Mouse (Mus musculus): ENCODE results near the gene Tmem269. TPM values are rescaled to one million over a fixed set of nuclear protein-coding genes. Genes with fewer than 3 reads are reported as not detected.
A peak's percentile ranks its signal among the peaks of the same experiment; 100 is the strongest.

Gene Tmem269
- total and polyA plus RNA-seq, 2 experiments from 2014 or later, result 0.30 to 0.37 TPM

DNA sequence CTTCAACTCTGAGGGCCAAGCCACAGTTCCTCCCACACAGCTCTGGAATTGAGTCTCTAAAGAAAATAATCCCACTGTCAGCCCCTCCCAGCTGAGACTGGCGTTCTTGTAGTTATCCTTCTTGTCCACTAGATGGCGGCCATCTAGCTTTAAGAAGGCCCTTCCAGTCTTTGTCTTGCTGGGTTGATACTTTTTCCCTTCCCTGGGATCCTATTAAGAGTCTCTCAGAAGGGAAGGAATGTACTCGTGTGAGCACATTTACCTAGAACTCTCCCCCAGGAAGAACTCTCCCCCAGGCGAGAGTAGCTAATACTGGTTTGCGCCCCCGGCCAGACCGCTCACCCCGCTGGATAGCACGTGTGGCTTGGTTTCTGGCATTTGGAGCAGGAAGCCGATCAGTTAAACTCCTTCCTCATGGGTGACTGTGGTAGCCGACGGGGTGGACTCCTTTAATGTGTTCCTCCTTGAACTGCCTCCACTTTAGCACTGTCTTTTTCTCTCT is 21.2 kb upstream of the Tmem269 start:
- WGBS, result 34% methylated on average over 12 of the region's 12 CpGs
- Histone ChIP-seq H3K9ac (replicated peaks; ENCODE audit: low read length) (no peak overlapping the region), H3K27ac (no peak overlapping the region), H3K4me3 (ENCODE audit: low read length) (no peak overlapping the region), H3K27me3 (ENCODE audit: insufficient read depth, low read length) (no peaks in the 10 kb centered on the region), H3K36me3 (ENCODE audit: insufficient read depth, low read length) (peaks cover 21% of the 10 kb centered on the region), H3K4me2 (ENCODE audit: low read depth, low read length) (no peak overlapping the region), H3K9me3 (ENCODE audit: low read length) (no peaks in the 10 kb centered on the region), H3K4me1 (ENCODE audit: insufficient read depth, low read length) (no peaks in the 10 kb centered on the region)
- ATAC-seq (peak; percentile 67), DNase-seq (ENCODE audit: low spot score) (peak; percentile 89)
- peak; percentile 90 for TF ChIP-seq CTCF (IDR thresholded peaks at IDR 0.05; ENCODE audit: low read depth)

DNA sequence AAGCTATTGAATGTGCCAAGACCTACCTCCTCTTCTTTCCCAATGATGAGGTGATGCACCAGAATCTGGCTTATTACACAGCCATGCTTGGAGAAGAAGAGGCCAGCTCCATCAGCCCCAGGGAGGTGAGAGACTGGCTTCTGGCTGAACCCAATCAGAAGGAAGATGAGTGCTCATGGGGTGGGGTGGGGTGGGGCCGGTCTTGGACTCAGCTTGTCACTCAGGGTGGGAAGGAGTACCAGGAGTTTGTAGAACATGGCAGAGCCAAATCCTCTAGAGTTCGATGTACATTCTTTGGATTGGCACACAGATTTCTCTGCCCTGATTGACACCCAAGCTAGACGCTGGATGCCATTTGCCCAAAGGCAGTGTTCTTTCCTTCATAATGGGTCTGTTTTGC is 20.6 kb upstream of the Tmem269 start:
- Histone ChIP-seq H3K9me3 (ENCODE audit: low read length) (no peaks in the 10 kb centered on the region), H3K9ac (replicated peaks; ENCODE audit: low read length) (no peak overlapping the region), H3K36me3 (ENCODE audit: insufficient read depth, low read length) (peaks cover 16% of the 10 kb centered on the region; the same call in 1 of the 2 replicates), H3K4me2 (ENCODE audit: low read depth, low read length) (no peak overlapping the region), H3K27ac (no peak overlapping the region), H3K4me3 (ENCODE audit: low read length) (no peak overlapping the region), H3K4me1 (ENCODE audit: insufficient read depth, low read length) (no peaks in the 10 kb centered on the region), H3K27me3 (ENCODE audit: insufficient read depth, low read length) (no peaks in the 10 kb centered on the region)
- DNase-seq (ENCODE audit: low spot score) (no peak), ATAC-seq (no peak)
- WGBS, result 76% methylated on average over 3 of the region's 3 CpGs
- no peak for TF ChIP-seq CTCF (IDR thresholded peaks at IDR 0.05; ENCODE audit: low read depth)

GRCm38 (mm10) chr4:119234348-119234747 is 16.3 kb upstream of the Tmem269 start:
- no peak overlapping the region for H3K9ac ChIP-seq (replicated peaks; ENCODE audit: low read length)
- DNase-seq (ENCODE audit: low spot score) (no peak), ATAC-seq (no peak)
- 92% methylated on average over 3 of the region's 3 CpGs for WGBS
- H3K36me3 ChIP-seq (ENCODE audit: insufficient read depth, low read length), result no peaks in the 10 kb centered on the region
- H3K4me1 ChIP-seq (ENCODE audit: insufficient read depth, low read length), result peaks cover 6% of the 10 kb centered on the region
- peak overlapping the region; percentile 81 for H3K4me2 ChIP-seq (ENCODE audit: low read depth, low read length)
- H3K9me3 ChIP-seq (ENCODE audit: low read length), result no peaks in the 10 kb centered on the region
- H3K4me3 ChIP-seq (ENCODE audit: low read length), result peak overlapping the region; percentile 91
- no peak overlapping the region for H3K27ac ChIP-seq
- no peaks in the 10 kb centered on the region for H3K27me3 ChIP-seq (ENCODE audit: insufficient read depth, low read length)
- TF ChIP-seq CTCF (IDR thresholded peaks at IDR 0.05; ENCODE audit: low read depth), result no peak

GRCm38 (mm10) chr4:119233256-119233901 is 15.4 kb upstream of the Tmem269 start:
- Histone ChIP-seq H3K9ac (replicated peaks; ENCODE audit: low read length) (peak overlapping the region; percentile 79), H3K36me3 (ENCODE audit: insufficient read depth, low read length) (no peaks in the 10 kb centered on the region), H3K4me2 (ENCODE audit: low read depth, low read length) (peak overlapping the region; percentile 81), H3K4me3 (ENCODE audit: low read length) (peak overlapping the region; percentile 91), H3K27me3 (ENCODE audit: insufficient read depth, low read length) (no peaks in the 10 kb centered on the region), H3K4me1 (ENCODE audit: insufficient read depth, low read length) (peaks cover 6% of the 10 kb centered on the region), H3K9me3 (ENCODE audit: low read length) (no peaks in the 10 kb centered on the region), H3K27ac (peak overlapping the region; percentile 70)
- DNase-seq (ENCODE audit: low spot score) (peak; percentile 76), ATAC-seq (no peak)
- under 1% methylated on average over 36 of the region's 36 CpGs for WGBS
- peak; percentile 61 for TF ChIP-seq CTCF (IDR thresholded peaks at IDR 0.05; ENCODE audit: low read depth)

- WGBS, result under 1% methylated on average over 63 of the region's 71 CpGs
- peaks cover 6% of the 10 kb centered on the region for H3K4me1 ChIP-seq (ENCODE audit: insufficient read depth, low read length)
- H3K36me3 ChIP-seq (ENCODE audit: insufficient read depth, low read length), result 0 out of 2 replicates have a peak, but pooled peaks cover 7% of the 10 kb centered on the region
- H3K27me3 ChIP-seq (ENCODE audit: insufficient read depth, low read length), result no peaks in the 10 kb centered on the region
- H3K9me3 ChIP-seq (ENCODE audit: low read length), result no peaks in the 10 kb centered on the region
- peak within 1 kb of the TSS; percentile 79 for H3K9ac ChIP-seq (replicated peaks; ENCODE audit: low read length)
- peak within 1 kb of the TSS; percentile 91 for H3K4me3 ChIP-seq (ENCODE audit: low read length)
- H3K27ac ChIP-seq, result peak within 1 kb of the TSS; percentile 70
- ATAC-seq (peak; percentile 98), DNase-seq (ENCODE audit: low spot score) (peak; percentile 99)
- TF ChIP-seq CTCF (IDR thresholded peaks at IDR 0.05; ENCODE audit: low read depth), result no peak
- H3K4me2 ChIP-seq (ENCODE audit: low read depth, low read length), result peak within 1 kb of the TSS; percentile 81
Measured at GRCm38 (mm10) chr4:119232410-119233255, 14.6 kb upstream of the Tmem269 start, which contains the start of the genes AU022252 and P3h1. AU022252 (minus strand) TSS chr4:119232712. P3h1 (plus strand) TSS chr4:119232915.

GRCm38 (mm10) chr4:119226751-119227150 is 8.7 kb upstream of the Tmem269 start:
- Histone ChIP-seq H3K27ac (no peak overlapping the region), H3K4me3 (ENCODE audit: low read length) (no peak overlapping the region), H3K9me3 (ENCODE audit: low read length) (no peaks in the 10 kb centered on the region), H3K4me1 (ENCODE audit: insufficient read depth, low read length) (peaks cover 4% of the 10 kb centered on the region), H3K27me3 (ENCODE audit: insufficient read depth, low read length) (no peaks in the 10 kb centered on the region), H3K4me2 (ENCODE audit: low read depth, low read length) (no peak overlapping the region), H3K36me3 (ENCODE audit: insufficient read depth, low read length) (peaks cover 41% of the 10 kb centered on the region; the same call in 1 of the 2 replicates), H3K9ac (replicated peaks; ENCODE audit: low read length) (no peak overlapping the region)
- ATAC-seq, result no peak
- WGBS, result 91% methylated on average over 11 of the region's 11 CpGs
- TF ChIP-seq CTCF (IDR thresholded peaks at IDR 0.05; ENCODE audit: low read depth), result no peak
- DNase-seq (ENCODE audit: low spot score), result no peak
